Mouse (Mus musculus) thymus, postnatal 25 days (tissue): ENCODE measurements around the gene Gpr62.

Experiments used
- DNase-seq: peaks from one replicate; pipeline ENCODE4 v3.0.0; 2022

Gene Gpr62

GRCm38 (mm10) chr9:106473753-106474105 is 8.0 kb upstream of the Gpr62 start:
- DNase-seq = no peak

GRCm38 (mm10) chr9:106473081-106473752 is 7.5 kb upstream of the Gpr62 start:
- DNase-seq = no peak

GRCm38 (mm10) chr9:106472321-106472720 is 6.6 kb upstream of the Gpr62 start:
- no peak for DNase-seq

- no peak for DNase-seq
Measured at GRCm38 (mm10) chr9:106471892-106472291, 6.2 kb upstream of the Gpr62 start.

GRCm38 (mm10) chr9:106470991-106471750 is 5.4 kb upstream of the Gpr62 start:
- no peak for DNase-seq

GRCm38 (mm10) chr9:106469776-106470175 is 4.0 kb upstream of the Gpr62 start:
- no peak for DNase-seq

GRCm38 (mm10) chr9:106469317-106469716 is 3.6 kb upstream of the Gpr62 start:
- no peak for DNase-seq

GRCm38 (mm10) chr9:106467746-106468145 is 2.0 kb upstream of the Gpr62 start:
- no peak for DNase-seq

GRCm38 (mm10) chr9:106466721-106467120 is 983 bp upstream of the Gpr62 start:
- DNase-seq = no peak

GRCm38 (mm10) chr9:106464751-106465541 is 792 bp downstream of the Gpr62 start:
- DNase-seq = no peak

GRCm38 (mm10) chr9:106463122-106464063 is 2.3 kb downstream of the Gpr62 start:
- DNase-seq = no peak

- no peak for DNase-seq
Measured at GRCm38 (mm10) chr9:106462430-106462800, 3.3 kb downstream of the Gpr62 start.

GRCm38 (mm10) chr9:106461641-106462429 is 3.9 kb downstream of the Gpr62 start:
- DNase-seq = no peak

- DNase-seq = no peak
Measured at GRCm38 (mm10) chr9:106461026-106461415, 4.7 kb downstream of the Gpr62 start.

GRCm38 (mm10) chr9:106460401-106461025 is 5.2 kb downstream of the Gpr62 start:
- DNase-seq = no peak

GRCm38 (mm10) chr9:106459946-106460345 is 5.8 kb downstream of the Gpr62 start:
- DNase-seq = no peak

GRCm38 (mm10) chr9:106457920-106458319 is 7.8 kb downstream of the Gpr62 start:
- no peak for DNase-seq

GRCm38 (mm10) chr9:106457163-106457559 is 8.6 kb downstream of the Gpr62 start:
- DNase-seq = no peak

- no peak for DNase-seq
Measured at GRCm38 (mm10) chr9:106456325-106457162, 9.2 kb downstream of the Gpr62 start.
